Mouse (Mus musculus) lung, postnatal 0 days (tissue): Measurements from ENCODE around the gene Dbi.
A peak's percentile ranks its signal among the peaks of the same experiment; 100 is the strongest.

Source experiments
- CTCF ChIP-seq: IDR thresholded peaks from 2 replicates; pipeline ENCODE4 v1.5.1; 2016; ENCODE audit warnings: antibody characterized with exemption, mild to moderate bottlenecking
- EP300 ChIP-seq: IDR thresholded peaks from 2 replicates; pipeline ENCODE4 v1.6.1; 2016; ENCODE audit warnings: antibody characterized with exemption, mild to moderate bottlenecking, control low read depth

DNA sequence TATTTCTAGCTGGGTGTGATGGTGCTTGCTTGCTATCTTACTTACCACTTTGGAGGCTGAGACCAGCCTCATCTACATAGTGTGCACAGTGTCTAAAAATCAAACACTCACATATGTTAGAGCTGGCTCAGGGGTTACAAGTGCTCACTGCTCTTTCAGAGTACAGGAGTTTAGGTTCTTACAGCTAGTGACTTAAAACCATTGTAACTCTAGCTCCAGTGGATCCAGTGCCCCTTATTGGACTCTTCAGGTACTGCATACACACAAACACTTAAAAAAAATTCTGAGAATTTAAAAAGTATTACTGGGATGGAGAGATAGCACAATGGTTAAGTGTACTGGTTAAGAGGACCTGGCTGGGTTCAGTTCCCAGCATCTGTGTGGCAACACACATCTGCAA is 26.1 kb upstream of the Dbi start:
- no peak for TF ChIP-seq EP300
- peak; percentile 63 for TF ChIP-seq CTCF
